Mouse (Mus musculus) small intestine, adult 2 months (tissue): ENCODE results near the gene Bmp2k. TPM values are rescaled to one million over a fixed set of nuclear protein-coding genes. Genes with fewer than 3 reads are reported as not detected.

Source experiments
- H3K27ac ChIP-seq: fragments of 200-500 bp; 2 replicates; pipeline ENCODE4 v1.5.1; 2012; ENCODE audit warnings: low read depth, low read length, control low read depth, inconsistent platforms; ENCODE audit not compliant: insufficient read depth
- H3K27me3 ChIP-seq: fragments of 200-500 bp; 2 replicates; pipeline ENCODE4 v1.6.1; 2012; ENCODE audit warnings: mild to moderate bottlenecking, moderate library complexity, low read length, inconsistent platforms; ENCODE audit not compliant: control insufficient read depth, insufficient read depth
- H3K36me3 ChIP-seq: fragments of 200-500 bp; 2 replicates; pipeline ENCODE4 v1.6.1; 2012; ENCODE audit warnings: mild to moderate bottlenecking, low read length, control low read depth, inconsistent platforms; ENCODE audit not compliant: control insufficient read depth, insufficient read depth
- H3K4me1 ChIP-seq: fragments of 200-500 bp; 2 replicates; pipeline ENCODE4 v1.6.1; 2012; ENCODE audit warnings: low read length, inconsistent platforms, mixed read lengths; ENCODE audit not compliant: control insufficient read depth, insufficient read depth, insufficient read length
- H3K4me3 ChIP-seq: fragments of 200-500 bp; 2 replicates; pipeline ENCODE4 v1.5.1; 2012; ENCODE audit warnings: low read depth, mild to moderate bottlenecking, control low read depth, inconsistent platforms, low read length, moderate library complexity
- CTCF ChIP-seq: fragments of 200-500 bp; IDR thresholded peaks from 2 replicates; pipeline ENCODE4 v1.5.1; 2012; ENCODE audit warnings: low read depth, mild to moderate bottlenecking, control low read depth, inconsistent platforms, low read length, moderate library complexity, mixed read lengths; ENCODE audit not compliant: insufficient replicate concordance, insufficient read length; ENCODE audit errors: extremely low read depth
- POLR2A ChIP-seq: fragments of 200-500 bp; IDR thresholded peaks from 2 replicates; pipeline ENCODE4 v1.6.1; 2012; ENCODE audit warnings: low read depth, mild to moderate bottlenecking, control low read depth, inconsistent platforms, low read length, moderate library complexity
- WGBS: fragments of 180-500 bp; shearing (Covaris S2); methylation state at CpG from one replicate; pipeline ENCODE4 v1.1.7; 2018; 5-methylcytosine and 5-hydroxymethylcytosine counted together
- polyA plus RNA-seq: library from polyadenylated mRNA; depleted of rRNA; stranded (reverse); fragments of >200 nt; gene quantifications from 2 replicates; pipeline ENCODE4 v1.2.3, GENCODE M21; 2012

The Bmp2k gene
- polyA plus RNA-seq, 1 experiment, result 13.0 TPM

DNA sequence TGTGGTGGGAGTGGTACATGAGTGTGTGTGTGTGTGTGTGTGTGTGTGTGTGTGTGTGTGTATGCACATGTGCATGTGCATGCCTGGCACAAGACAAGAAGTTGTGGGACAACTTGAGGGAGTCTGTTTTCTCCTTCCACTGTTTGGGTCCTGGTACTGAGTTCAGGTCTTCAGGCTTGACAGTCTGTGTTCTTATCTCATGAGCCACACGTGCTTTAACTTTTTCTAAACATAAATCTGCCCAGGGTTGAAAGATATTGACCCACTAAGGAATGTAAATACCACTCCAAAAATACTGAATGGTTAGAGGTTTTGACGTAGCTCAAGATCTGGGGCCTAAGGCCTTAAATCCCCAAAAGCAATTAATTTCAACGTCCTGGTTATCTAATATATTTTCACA lies 23.8 kb upstream of the Bmp2k start:
- H3K27ac ChIP-seq, result no peak overlapping the region
- WGBS, result 77% methylated on average over 3 of the region's 3 CpGs
- peaks cover 7% of the 10 kb centered on the region for H3K4me1 ChIP-seq
- no peak overlapping the region for H3K4me3 ChIP-seq
- TF ChIP-seq CTCF, result no peak
- H3K27me3 ChIP-seq, result no peaks in the 10 kb centered on the region
- H3K36me3 ChIP-seq, result no peaks in the 10 kb centered on the region

DNA sequence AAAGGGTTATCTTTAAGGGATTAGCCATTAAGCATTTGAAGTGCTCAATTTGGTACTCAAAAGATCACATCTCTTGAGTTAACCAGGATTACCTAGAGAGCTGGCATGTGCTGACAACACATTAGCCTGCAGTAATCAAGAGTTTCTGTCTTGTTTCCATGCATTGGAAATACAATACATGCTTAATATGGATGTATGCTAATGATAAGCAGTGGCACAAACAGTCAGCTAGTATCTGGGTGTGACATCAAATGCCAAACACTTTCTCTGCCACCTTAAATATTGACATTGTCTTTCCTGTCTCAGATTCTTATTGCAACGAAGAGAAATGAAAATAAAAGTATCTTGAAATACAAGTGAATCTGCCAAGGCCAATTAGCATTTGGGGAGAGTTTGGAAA lies 22.8 kb upstream of the Bmp2k start:
- 2% methylated on average over 1 of the region's 1 CpGs for WGBS

DNA sequence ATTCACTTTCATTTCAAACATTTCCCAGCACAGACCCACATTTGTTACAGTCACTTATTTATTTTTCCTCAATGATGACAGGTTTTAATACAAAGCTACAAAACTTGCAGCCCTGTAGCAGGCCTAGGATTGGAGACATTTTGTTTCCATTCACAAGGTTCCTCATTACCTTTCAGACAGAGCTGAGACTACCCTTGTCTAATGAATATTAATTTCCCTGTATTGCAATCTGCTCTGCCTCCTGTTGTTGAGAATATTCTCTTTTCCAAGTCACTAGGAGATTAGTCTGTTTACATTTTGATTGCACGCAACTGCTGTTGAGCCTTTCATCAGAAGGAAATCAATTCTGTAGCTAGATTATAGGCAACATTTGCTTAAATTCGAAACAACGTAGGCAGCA lies 22.4 kb upstream of the Bmp2k start:
- WGBS, result 41% methylated on average over 3 of the region's 3 CpGs
- H3K27ac ChIP-seq, result no peak overlapping the region
- H3K4me3 ChIP-seq, result no peak overlapping the region
- H3K36me3 ChIP-seq, result no peaks in the 10 kb centered on the region
- TF ChIP-seq POLR2A (no peak), CTCF (no peak)
- peaks cover 2% of the 10 kb centered on the region; the same call in 1 of the 2 replicates for H3K4me1 ChIP-seq
- no peaks in the 10 kb centered on the region for H3K27me3 ChIP-seq

More for the DNA sequence above, 22.8 kb upstream of the Bmp2k start:
- no peak for TF ChIP-seq CTCF
- TF ChIP-seq POLR2A, result no peak
- no peak overlapping the region for H3K27ac ChIP-seq
- H3K4me3 ChIP-seq, result no peak overlapping the region
- no peaks in the 10 kb centered on the region for H3K36me3 ChIP-seq
- no peaks in the 10 kb centered on the region for H3K27me3 ChIP-seq
- H3K4me1 ChIP-seq, result peaks cover 5% of the 10 kb centered on the region; the same call in 1 of the 2 replicates

GRCm38 (mm10) chr5:96976150-96976549 lies 21.3 kb upstream of the Bmp2k start:
- Histone ChIP-seq H3K36me3 (no peaks in the 10 kb centered on the region), H3K4me3 (no peak overlapping the region), H3K4me1 (peaks cover 2% of the 10 kb centered on the region; the same call in 1 of the 2 replicates), H3K27ac (no peak overlapping the region), H3K27me3 (no peaks in the 10 kb centered on the region)
- WGBS, result 90% methylated on average over 3 of the region's 3 CpGs
- TF ChIP-seq POLR2A, result no peak
- no peak for TF ChIP-seq CTCF

GRCm38 (mm10) chr5:96979296-96980007 lies 18.0 kb upstream of the Bmp2k start:
- H3K27ac ChIP-seq, result peak overlapping the region; percentile 20
- 61% methylated on average over 13 of the region's 13 CpGs for WGBS

DNA sequence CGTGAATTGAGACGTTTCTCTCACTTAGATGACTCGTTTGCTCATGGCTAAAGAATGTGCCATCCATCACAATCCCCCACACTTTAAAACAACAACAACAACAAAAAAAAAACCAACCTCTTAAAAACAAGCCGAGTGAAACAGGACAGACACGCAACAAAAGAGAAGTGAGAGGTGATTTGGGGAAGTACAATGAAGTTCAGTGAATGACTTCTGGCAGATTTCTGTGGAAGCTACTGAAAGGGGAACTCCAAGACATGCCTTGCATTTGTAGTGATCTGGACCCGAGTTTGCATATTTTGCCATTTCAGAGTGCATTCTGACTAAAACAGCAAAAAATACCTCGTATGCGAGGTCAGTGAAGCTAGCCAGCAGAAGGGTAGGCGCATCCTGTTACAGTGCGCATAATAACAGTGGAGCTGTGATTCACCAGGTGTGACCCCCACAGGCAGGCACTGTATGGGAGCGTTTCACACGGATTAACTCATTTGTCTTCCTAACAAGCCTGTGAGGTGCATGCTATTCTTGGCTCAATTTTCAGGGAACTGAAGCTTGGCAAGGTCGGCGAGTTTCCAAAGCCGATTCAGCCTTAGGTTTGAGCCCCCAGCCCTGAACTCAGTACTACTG lies 17.4 kb upstream of the Bmp2k start:
- TF ChIP-seq CTCF, result no peak
- no peak for TF ChIP-seq POLR2A
- whole genome bisulfite sequencing, result 72% methylated on average over 15 of the region's 15 CpGs
- Histone ChIP-seq H3K36me3 (no peaks in the 10 kb centered on the region), H3K4me3 (no peak overlapping the region), H3K27me3 (no peaks in the 10 kb centered on the region), H3K27ac (peak overlapping the region; percentile 47), H3K4me1 (peaks cover 10% of the 10 kb centered on the region)

More at GRCm38 (mm10) chr5:96979296-96980007, 18.0 kb upstream of the Bmp2k start:
- Histone ChIP-seq H3K4me1 (peaks cover 10% of the 10 kb centered on the region), H3K27me3 (no peaks in the 10 kb centered on the region), H3K36me3 (no peaks in the 10 kb centered on the region), H3K4me3 (no peak overlapping the region)
- TF ChIP-seq CTCF, result no peak

GRCm38 (mm10) chr5:96981987-96982386 lies 15.5 kb upstream of the Bmp2k start:
- Histone ChIP-seq H3K27me3 (no peaks in the 10 kb centered on the region), H3K27ac (0 out of 2 replicates have a peak overlapping the region, but pooled peaks have one; percentile 22), H3K4me1 (peaks cover 10% of the 10 kb centered on the region), H3K4me3 (no peak overlapping the region), H3K36me3 (no peaks in the 10 kb centered on the region)
- 22% methylated on average over 3 of the region's 3 CpGs for WGBS
- TF ChIP-seq CTCF (no peak), POLR2A (no peak)

DNA sequence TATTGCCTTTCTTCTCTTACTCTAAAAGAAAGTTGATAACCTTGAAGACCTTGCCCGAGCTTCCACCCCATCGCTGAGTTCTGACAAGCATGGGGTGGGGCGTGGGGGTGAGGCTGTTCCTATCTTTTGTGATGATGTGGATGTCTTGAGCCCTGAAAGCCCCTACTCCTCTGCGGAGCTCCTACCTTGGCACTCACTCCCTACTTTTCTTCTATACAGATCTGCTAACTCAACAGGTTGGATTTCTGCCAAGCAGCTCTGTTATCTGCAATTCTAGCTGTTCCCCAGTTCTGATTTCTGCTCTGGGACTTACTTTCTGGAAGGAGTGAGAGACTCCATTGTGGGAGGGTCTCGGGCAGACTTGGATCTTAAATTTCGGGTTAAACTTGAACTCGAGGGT lies 14.3 kb upstream of the Bmp2k start:
- peaks cover 10% of the 10 kb centered on the region for H3K4me1 ChIP-seq
- H3K27me3 ChIP-seq, result no peaks in the 10 kb centered on the region
- H3K4me3 ChIP-seq, result peak overlapping the region; percentile 31; the same call in 1 of the 2 replicates
- no peak overlapping the region for H3K27ac ChIP-seq
- WGBS, result 20% methylated on average over 7 of the region's 7 CpGs
- no peaks in the 10 kb centered on the region for H3K36me3 ChIP-seq
- TF ChIP-seq CTCF, result no peak
